Mouse (Mus musculus) hindbrain, embryonic 11.5 days (tissue): ENCODE measurements around the gene Rab37. TPM values are rescaled to one million over a fixed set of nuclear protein-coding genes. Genes with fewer than 3 reads are reported as not detected.
A peak's percentile ranks its signal among the peaks of the same experiment; 100 is the strongest.

ENCODE experiments used
- ATAC-seq: fragments of 200-750 bp; cut with Nextera tagmentation; 2 replicates; pipeline ENCODE4 v1.8.0; 2017; ENCODE audit warnings: mild to moderate bottlenecking, moderate TSS enrichment, moderate library complexity; ENCODE audit not compliant: low FRiP score
- DNase-seq: peaks from one replicate; pipeline ENCODE4 v3.0.0-alpha.2; 2015; ENCODE audit warnings: low spot score
- H3K27ac ChIP-seq: fragments of 300-500 bp; sonication (generic); 2 replicates; pipeline ENCODE4 v1.5.1; 2014; ENCODE audit warnings: mild to moderate bottlenecking, low read depth, low read length
- H3K27me3 ChIP-seq: fragments of 300-500 bp; sonication (generic); 2 replicates; pipeline ENCODE4 v1.6.1; 2014; ENCODE audit warnings: mild to moderate bottlenecking, low read length, moderate library complexity, mixed read lengths; ENCODE audit not compliant: control insufficient read depth, insufficient read depth
- H3K36me3 ChIP-seq: fragments of 300-500 bp; sonication (generic); 2 replicates; pipeline ENCODE4 v1.6.1; 2014; ENCODE audit warnings: mild to moderate bottlenecking, low read length, moderate library complexity, mixed read lengths; ENCODE audit not compliant: control insufficient read depth, insufficient read depth
- H3K4me1 ChIP-seq: fragments of 300-500 bp; sonication (generic); replicated peaks from 2 replicates; pipeline ENCODE4 v1.6.1; 2014; ENCODE audit warnings: low read length, mixed read lengths; ENCODE audit not compliant: control insufficient read depth, insufficient read depth
- H3K4me2 ChIP-seq: fragments of 300-500 bp; sonication (generic); replicated peaks from 2 replicates; pipeline ENCODE4 v1.6.1; 2014; ENCODE audit warnings: mild to moderate bottlenecking, low read depth, low read length
- H3K4me3 ChIP-seq: fragments of 300-500 bp; sonication (generic); 2 replicates; pipeline ENCODE4 v1.5.1; 2014; ENCODE audit warnings: low read depth, low read length
- H3K9ac ChIP-seq: fragments of 300-500 bp; sonication (generic); 2 replicates; pipeline ENCODE4 v1.6.1; 2014; ENCODE audit warnings: low read depth, low read length
- H3K9me3 ChIP-seq: fragments of 300-500 bp; sonication (generic); 2 replicates; pipeline ENCODE4 v1.6.1; 2016; ENCODE audit warnings: low read length; ENCODE audit not compliant: control insufficient read depth
- WGBS: fragments of 180-500 bp; shearing (Covaris S2); extraction: QIAGEN DNeasy Blood & Tissue Kit; methylation state at CpG from one replicate; pipeline ENCODE4 v1.1.7; 2014; 5-methylcytosine and 5-hydroxymethylcytosine counted together
- polyA plus RNA-seq: library from polyadenylated mRNA; unstranded; fragments of >200 nt; fragmentation: Nextera tagmentation; extraction: Ambion mirVana; gene quantifications from 2 replicates; pipeline ENCODE4 v1.2.1, GENCODE M21; 2014

Rab37 gene
- polyA plus RNA-seq, 1 experiment from 2014 or later = 0.42 TPM

- ATAC-seq (no peak), DNase-seq (no peak)
- 17% methylated on average over 16 of the region's 16 CpGs for WGBS
- Histone ChIP-seq H3K4me3 (no peak overlapping the region), H3K27ac (no peak overlapping the region), H3K4me1 (peaks cover 13% of the 10 kb centered on the region), H3K36me3 (no peaks in the 10 kb centered on the region), H3K4me2 (no peak overlapping the region), H3K9me3 (no peaks in the 10 kb centered on the region), H3K27me3 (peaks cover 2% of the 10 kb centered on the region; the same call in 1 of the 2 replicates), H3K9ac (no peak overlapping the region)
These were observed 82.5 kb downstream of the Rab37 start for GRCm38 (mm10) chr11:115173549-115174339.

- H3K4me2 ChIP-seq = no peak overlapping the region
- H3K4me1 ChIP-seq = peaks cover 13% of the 10 kb centered on the region
- DNase-seq = no peak
- ATAC-seq = no peak
- no peak overlapping the region for H3K27ac ChIP-seq
- H3K9ac ChIP-seq = no peak overlapping the region
- no peak overlapping the region for H3K4me3 ChIP-seq
- no peaks in the 10 kb centered on the region for H3K9me3 ChIP-seq
- H3K27me3 ChIP-seq = peaks cover 2% of the 10 kb centered on the region; the same call in 1 of the 2 replicates
- WGBS = 70% methylated on average over 24 of the region's 24 CpGs
- H3K36me3 ChIP-seq = no peaks in the 10 kb centered on the region
These were observed 85.4 kb downstream of the Rab37 start for GRCm38 (mm10) chr11:115176399-115177190.

- H3K9ac ChIP-seq = 0 out of 2 replicates have a peak overlapping the region, but pooled peaks have one; percentile 19
These were observed 86.4 kb downstream of the Rab37 start for GRCm38 (mm10) chr11:115177559-115178195.

GRCm38 (mm10) chr11:115178766-115179165 is 87.5 kb downstream of the Rab37 start:
- WGBS = 81% methylated on average over 2 of the region's 2 CpGs
- Histone ChIP-seq H3K27ac (no peak overlapping the region), H3K27me3 (no peaks in the 10 kb centered on the region; the same call in 1 of the 2 replicates), H3K9me3 (no peaks in the 10 kb centered on the region), H3K4me1 (peaks cover 9% of the 10 kb centered on the region; the same call in 1 of the 2 replicates), H3K9ac (no peak overlapping the region), H3K4me2 (no peak overlapping the region), H3K4me3 (no peak overlapping the region), H3K36me3 (no peaks in the 10 kb centered on the region)
- ATAC-seq (no peak), DNase-seq (no peak)

More at GRCm38 (mm10) chr11:115177559-115178195, 86.4 kb downstream of the Rab37 start:
- Histone ChIP-seq H3K27me3 (no peaks in the 10 kb centered on the region; the same call in 1 of the 2 replicates), H3K4me1 (peaks cover 10% of the 10 kb centered on the region), H3K27ac (no peak overlapping the region; the same call in 1 of the 2 replicates), H3K4me2 (peak overlapping the region; percentile 17; the same call in 1 of the 2 replicates), H3K9me3 (no peaks in the 10 kb centered on the region), H3K4me3 (no peak overlapping the region), H3K36me3 (no peaks in the 10 kb centered on the region)
- DNase-seq = peak; percentile 31
- 38% methylated on average over 10 of the region's 10 CpGs for WGBS
- ATAC-seq = peak; percentile 43; the same call in 1 of the 2 replicates

- no peak for ATAC-seq
- Histone ChIP-seq H3K27me3 (no peaks in the 10 kb centered on the region; the same call in 1 of the 2 replicates), H3K4me2 (no peak overlapping the region), H3K36me3 (no peaks in the 10 kb centered on the region), H3K4me1 (peaks cover 9% of the 10 kb centered on the region; the same call in 1 of the 2 replicates), H3K9ac (no peak overlapping the region), H3K27ac (no peak overlapping the region), H3K9me3 (no peaks in the 10 kb centered on the region), H3K4me3 (no peak overlapping the region)
- WGBS = 76% methylated on average over 6 of the region's 6 CpGs
- no peak for DNase-seq
These were observed 88.0 kb downstream of the Rab37 start for GRCm38 (mm10) chr11:115179191-115179590.

- no peak overlapping the region for H3K4me3 ChIP-seq
- no peaks in the 10 kb centered on the region for H3K36me3 ChIP-seq
- peaks cover 8% of the 10 kb centered on the region; the same call in 1 of the 2 replicates for H3K4me1 ChIP-seq
- no peaks in the 10 kb centered on the region for H3K9me3 ChIP-seq
- no peaks in the 10 kb centered on the region; the same call in 1 of the 2 replicates for H3K27me3 ChIP-seq
- DNase-seq = no peak
- no peak overlapping the region for H3K9ac ChIP-seq
- H3K4me2 ChIP-seq = no peak overlapping the region
- ATAC-seq = no peak
- no peak overlapping the region for H3K27ac ChIP-seq
- WGBS = 88% methylated on average over 6 of the region's 6 CpGs
These were observed 88.7 kb downstream of the Rab37 start for GRCm38 (mm10) chr11:115179881-115180280.

GRCm38 (mm10) chr11:115181913-115182638 is 90.8 kb downstream of the Rab37 start:
- 26% methylated on average over 12 of the region's 12 CpGs for WGBS
- H3K27ac ChIP-seq = no peak overlapping the region

GRCm38 (mm10) chr11:115184973-115185372 is 93.7 kb downstream of the Rab37 start:
- no peak overlapping the region for H3K9ac ChIP-seq
- peaks cover 5% of the 10 kb centered on the region for H3K4me1 ChIP-seq
- ATAC-seq (no peak), DNase-seq (no peak)
- H3K27ac ChIP-seq = no peak overlapping the region
- H3K9me3 ChIP-seq = no peaks in the 10 kb centered on the region
- no peak overlapping the region for H3K4me2 ChIP-seq
- 53% methylated on average over 4 of the region's 4 CpGs for WGBS
- no peak overlapping the region for H3K4me3 ChIP-seq
- no peaks in the 10 kb centered on the region for H3K27me3 ChIP-seq
- H3K36me3 ChIP-seq = no peaks in the 10 kb centered on the region

More at GRCm38 (mm10) chr11:115181913-115182638, 90.8 kb downstream of the Rab37 start:
- peaks cover 5% of the 10 kb centered on the region; the same call in 1 of the 2 replicates for H3K4me1 ChIP-seq
- H3K4me3 ChIP-seq = no peak overlapping the region
- H3K27me3 ChIP-seq = no peaks in the 10 kb centered on the region
- ATAC-seq = no peak
- H3K9ac ChIP-seq = no peak overlapping the region
- peak; percentile 90 for DNase-seq
- H3K36me3 ChIP-seq = no peaks in the 10 kb centered on the region
- H3K9me3 ChIP-seq = no peaks in the 10 kb centered on the region
- H3K4me2 ChIP-seq = no peak overlapping the region
